Mouse (Mus musculus) stomach, postnatal 0 days (tissue): ENCODE measurements at regions not wholly inside any gene's neighbourhood (a gene's known extent, or its start where the extent isn't known, plus 50 kb on each side); places are given as distances from the start of the nearest gene placed in this dataset.

ENCODE experiments used
- ATAC-seq: fragments of 200-750 bp; cut with Nextera tagmentation; 2 replicates; pipeline ENCODE4 v1.8.0; 2017; ENCODE audit not compliant: low FRiP score, low TSS enrichment
- DNase-seq: peaks from one replicate; pipeline ENCODE4 v3.0.0-alpha.2; 2016; ENCODE audit warnings: low spot score
- H3K27ac ChIP-seq: fragments of 300-500 bp; sonication (generic); replicated peaks from 2 replicates; pipeline ENCODE4 v1.5.1; 2014; ENCODE audit warnings: mild to moderate bottlenecking, control low read depth
- H3K27me3 ChIP-seq: fragments of 300-500 bp; sonication (generic); 2 replicates; pipeline ENCODE4 v1.6.1; 2014; ENCODE audit warnings: low read length; ENCODE audit not compliant: control insufficient read depth, insufficient read depth
- H3K36me3 ChIP-seq: fragments of 300-500 bp; sonication (generic); 2 replicates; pipeline ENCODE4 v1.6.1; 2014; ENCODE audit warnings: low read length, mixed read lengths; ENCODE audit not compliant: control insufficient read depth, insufficient read depth
- H3K4me1 ChIP-seq: fragments of 300-500 bp; sonication (generic); replicated peaks from 2 replicates; pipeline ENCODE4 v1.6.1; 2014; ENCODE audit warnings: antibody characterized with exemption; ENCODE audit not compliant: control insufficient read depth, insufficient read depth
- H3K4me2 ChIP-seq: fragments of 300-500 bp; sonication (generic); replicated peaks from 2 replicates; pipeline ENCODE4 v1.6.1; 2014; ENCODE audit warnings: low read depth, mild to moderate bottlenecking, control low read depth, moderate library complexity
- H3K4me3 ChIP-seq: fragments of 300-500 bp; sonication (generic); 2 replicates; pipeline ENCODE4 v1.5.1; 2014; ENCODE audit warnings: low read depth, low read length, control low read depth
- H3K9ac ChIP-seq: fragments of 300-500 bp; sonication (generic); 2 replicates; pipeline ENCODE4 v1.6.1; 2014; ENCODE audit warnings: mild to moderate bottlenecking, low read length, control low read depth, mixed read lengths
- H3K9me3 ChIP-seq: fragments of 300-500 bp; sonication (generic); 2 replicates; pipeline ENCODE4 v1.6.1; 2016; ENCODE audit warnings: low read length; ENCODE audit not compliant: control insufficient read depth
- CTCF ChIP-seq: IDR thresholded peaks from 2 replicates; pipeline ENCODE4 v1.5.1; 2016; ENCODE audit warnings: antibody characterized with exemption, low read depth, mild to moderate bottlenecking, moderate library complexity
- EP300 ChIP-seq: optimal IDR thresholded peaks from 2 replicates; pipeline ENCODE3; 2016; ENCODE audit warnings: antibody characterized with exemption
- WGBS: fragments of 180-500 bp; shearing (Covaris S2); extraction: QIAGEN DNeasy Blood & Tissue Kit; methylation state at CpG from one replicate; pipeline ENCODE4 v1.1.7; 2014; 5-methylcytosine and 5-hydroxymethylcytosine counted together

- Histone ChIP-seq H3K27ac (no peak overlapping the region), H3K4me1 (no peaks in the 10 kb centered on the region), H3K27me3 (no peaks in the 10 kb centered on the region), H3K4me2 (no peak overlapping the region), H3K4me3 (no peak overlapping the region), H3K9me3 (no peaks in the 10 kb centered on the region), H3K36me3 (no peaks in the 10 kb centered on the region), H3K9ac (no peak overlapping the region)
- TF ChIP-seq EP300 (no peak), CTCF (no peak)
- 73% methylated on average over 2 of the region's 2 CpGs for WGBS
- ATAC-seq: no peak
- no peak for DNase-seq
These were observed 169.5 kb downstream of the Tpbg start for GRCm38 (mm10) chr9:86011661-86012060.

DNA sequence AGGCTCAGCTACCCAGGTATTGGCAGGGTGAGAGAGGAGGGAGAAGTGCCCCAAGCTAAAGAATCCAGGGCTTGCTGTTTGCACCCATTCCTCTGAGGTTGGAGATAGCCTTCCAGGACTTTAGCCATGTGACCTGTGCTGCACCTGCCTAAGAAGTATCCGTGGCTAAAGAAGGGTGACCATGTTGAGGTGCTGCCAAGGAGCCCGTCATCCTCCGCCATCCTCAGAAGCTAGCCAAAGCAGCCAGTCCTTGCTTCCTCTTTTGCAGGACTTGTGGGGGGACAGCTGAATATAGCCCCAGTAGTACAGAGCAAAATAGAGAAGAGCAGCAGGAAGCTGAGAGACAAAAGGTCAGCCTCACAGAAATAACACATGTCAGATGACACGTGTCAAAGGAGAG is 173.7 kb downstream of the Tpbg start:
- ATAC-seq (no peak), DNase-seq (no peak)
- Histone ChIP-seq H3K4me1 (no peaks in the 10 kb centered on the region), H3K9ac (no peak overlapping the region), H3K4me2 (no peak overlapping the region), H3K4me3 (no peak overlapping the region), H3K9me3 (no peaks in the 10 kb centered on the region), H3K36me3 (no peaks in the 10 kb centered on the region), H3K27ac (no peak overlapping the region), H3K27me3 (no peaks in the 10 kb centered on the region)
- WGBS: 76% methylated on average over 4 of the region's 4 CpGs
- TF ChIP-seq CTCF: no peak
- no peak for TF ChIP-seq EP300

- WGBS: 84% methylated on average over 6 of the region's 6 CpGs
- ATAC-seq (no peak), DNase-seq (no peak)
- no peak for TF ChIP-seq EP300
- no peak for TF ChIP-seq CTCF
- no peaks in the 10 kb centered on the region for H3K27me3 ChIP-seq
- H3K4me3 ChIP-seq: no peak overlapping the region
- no peak overlapping the region for H3K9ac ChIP-seq
- H3K27ac ChIP-seq: no peak overlapping the region
- no peak overlapping the region for H3K4me2 ChIP-seq
- H3K36me3 ChIP-seq: no peaks in the 10 kb centered on the region
- H3K9me3 ChIP-seq: no peaks in the 10 kb centered on the region
- H3K4me1 ChIP-seq: no peaks in the 10 kb centered on the region
These were observed 178.0 kb downstream of the Tpbg start for GRCm38 (mm10) chr9:86020133-86020532.

GRCm38 (mm10) chr9:86020765-86021164 is 178.6 kb downstream of the Tpbg start:
- no peaks in the 10 kb centered on the region for H3K4me1 ChIP-seq
- H3K27me3 ChIP-seq: no peaks in the 10 kb centered on the region
- WGBS: 76% methylated on average over 4 of the region's 4 CpGs
- no peak overlapping the region for H3K4me2 ChIP-seq
- DNase-seq: no peak
- H3K9ac ChIP-seq: no peak overlapping the region
- H3K4me3 ChIP-seq: no peak overlapping the region
- no peak for ATAC-seq
- H3K9me3 ChIP-seq: no peaks in the 10 kb centered on the region
- TF ChIP-seq CTCF: no peak
- TF ChIP-seq EP300: no peak
- H3K36me3 ChIP-seq: no peaks in the 10 kb centered on the region
- H3K27ac ChIP-seq: no peak overlapping the region

GRCm38 (mm10) chr9:86030738-86031137 is 188.6 kb downstream of the Tpbg start:
- DNase-seq (no peak), ATAC-seq (no peak)
- Histone ChIP-seq H3K9me3 (no peaks in the 10 kb centered on the region), H3K4me2 (no peak overlapping the region), H3K27ac (no peak overlapping the region), H3K36me3 (no peaks in the 10 kb centered on the region), H3K9ac (no peak overlapping the region), H3K4me3 (no peak overlapping the region), H3K4me1 (no peaks in the 10 kb centered on the region), H3K27me3 (no peaks in the 10 kb centered on the region)
- TF ChIP-seq CTCF: no peak
- TF ChIP-seq EP300: no peak
- WGBS: 55% methylated on average over 5 of the region's 5 CpGs

- no peak for TF ChIP-seq CTCF
- no peak for TF ChIP-seq EP300
- H3K4me2 ChIP-seq: no peak overlapping the region
- no peak overlapping the region for H3K9ac ChIP-seq
- H3K27me3 ChIP-seq: no peaks in the 10 kb centered on the region
- H3K36me3 ChIP-seq: no peaks in the 10 kb centered on the region
- H3K9me3 ChIP-seq: no peaks in the 10 kb centered on the region
- H3K4me1 ChIP-seq: no peaks in the 10 kb centered on the region
- WGBS: 32% methylated on average over 4 of the region's 4 CpGs
- H3K27ac ChIP-seq: no peak overlapping the region
- ATAC-seq (no peak), DNase-seq (no peak)
- no peak overlapping the region for H3K4me3 ChIP-seq
These were observed 201.9 kb downstream of the Tpbg start for GRCm38 (mm10) chr9:86044098-86044497.
